Mouse (Mus musculus): ENCODE measurements around the gene Mmp19. TPM values are rescaled to one million over a fixed set of nuclear protein-coding genes. Genes with fewer than 3 reads are reported as not detected.

The Mmp19 gene
- polyA plus RNA-seq, 1 experiment from 2014 or later, result 0.55 TPM

- 0% methylated on average over 28 of the region's 28 CpGs for WGBS
- no peaks in the 10 kb centered on the region for H3K9me3 ChIP-seq (replicated peaks; ENCODE audit: low read length)
- ATAC-seq (replicated peaks; ENCODE audit: low FRiP score, low read depth), result peak; percentile 52
- peak within 1 kb of the TSS; percentile 74 for H3K4me3 ChIP-seq (replicated peaks; ENCODE audit: low read depth, low read length)
- peak within 1 kb of the TSS; percentile 72 for H3K4me2 ChIP-seq (ENCODE audit: low read length)
- peak within 1 kb of the TSS; percentile 85 for H3K9ac ChIP-seq (ENCODE audit: low read depth, low read length)
- H3K27ac ChIP-seq, result peak within 1 kb of the TSS; percentile 98
- TF ChIP-seq CTCF (IDR thresholded peaks at IDR 0.05; ENCODE audit: low read depth), result no peak
- H3K4me1 ChIP-seq (replicated peaks; ENCODE audit: insufficient read depth, low read length), result peaks cover 33% of the 10 kb centered on the region
- peaks cover 10% of the 10 kb centered on the region; the same call in 1 of the 2 replicates for H3K36me3 ChIP-seq (ENCODE audit: insufficient read depth, low read length)
- peak; percentile 91 for DNase-seq (ENCODE audit: low spot score)
- H3K27me3 ChIP-seq (ENCODE audit: insufficient read depth, low read length), result no peaks in the 10 kb centered on the region
Measured at GRCm38 (mm10) chr10:128804271-128805091, 13.8 kb downstream of the Mmp19 start, which contains the start of gene Tmem198b. Gene Tmem198b (minus strand): TSS chr10:128804370.

DNA sequence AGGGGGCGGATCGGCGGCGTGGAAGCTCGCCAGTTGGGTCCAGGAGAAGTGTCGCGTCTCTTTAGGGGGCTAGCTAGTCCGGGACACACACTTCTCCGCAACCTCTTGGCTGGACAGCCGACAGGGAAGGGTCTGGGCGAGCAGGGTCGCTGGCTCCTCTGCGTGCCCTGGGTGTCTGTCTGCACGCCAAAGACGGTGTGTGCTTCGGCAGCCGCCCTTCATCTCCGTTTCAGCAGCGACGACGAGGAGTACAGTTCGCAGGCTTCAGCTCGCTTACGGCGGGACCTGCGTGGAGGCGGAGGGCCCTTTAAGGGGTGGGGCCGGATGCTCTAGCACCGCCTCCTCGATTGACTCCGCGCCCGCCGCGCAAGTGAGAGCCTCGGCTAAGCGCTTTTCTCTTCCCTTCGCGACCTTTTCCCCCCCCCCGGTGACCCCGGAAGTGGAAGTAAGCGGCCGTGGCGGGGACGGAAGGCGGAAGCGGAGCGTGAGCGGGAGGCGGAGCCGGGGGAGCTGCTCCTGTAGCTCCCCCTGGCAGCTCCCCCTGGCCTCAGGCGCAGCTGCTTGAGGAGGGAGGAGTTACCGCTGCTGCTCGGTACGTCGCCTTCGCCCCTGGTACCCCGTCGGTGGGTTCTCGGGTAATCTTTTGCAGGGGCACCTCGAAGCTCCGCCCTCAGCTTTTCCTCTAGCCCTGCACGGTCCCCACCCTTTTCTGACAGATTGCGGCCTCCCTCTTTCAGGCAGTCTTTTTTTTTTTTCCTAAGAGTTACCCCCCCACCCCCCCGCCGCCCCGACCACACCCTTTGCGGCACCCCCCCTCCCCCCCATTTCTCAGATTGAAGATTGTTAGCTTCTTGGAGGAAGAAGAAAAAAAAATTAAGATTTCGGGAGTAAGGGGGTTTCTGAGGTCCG is 14.6 kb downstream of the Mmp19 start:
- Histone ChIP-seq H3K4me1 (replicated peaks; ENCODE audit: insufficient read depth, low read length) (peaks cover 33% of the 10 kb centered on the region), H3K9ac (ENCODE audit: low read depth, low read length) (peak overlapping the region; percentile 85), H3K4me3 (replicated peaks; ENCODE audit: low read depth, low read length) (peak overlapping the region; percentile 74), H3K27me3 (ENCODE audit: insufficient read depth, low read length) (no peaks in the 10 kb centered on the region), H3K4me2 (ENCODE audit: low read length) (peak overlapping the region; percentile 72), H3K36me3 (ENCODE audit: insufficient read depth, low read length) (peaks cover 10% of the 10 kb centered on the region; the same call in 1 of the 2 replicates), H3K27ac (peak overlapping the region; percentile 98), H3K9me3 (replicated peaks; ENCODE audit: low read length) (no peaks in the 10 kb centered on the region)
- WGBS, result 1% methylated on average over 69 of the region's 70 CpGs
- DNase-seq (ENCODE audit: low spot score) (peak; percentile 99), ATAC-seq (replicated peaks; ENCODE audit: low FRiP score, low read depth) (peak; percentile 93)
- TF ChIP-seq CTCF (IDR thresholded peaks at IDR 0.05; ENCODE audit: low read depth), result peak; percentile 49

DNA sequence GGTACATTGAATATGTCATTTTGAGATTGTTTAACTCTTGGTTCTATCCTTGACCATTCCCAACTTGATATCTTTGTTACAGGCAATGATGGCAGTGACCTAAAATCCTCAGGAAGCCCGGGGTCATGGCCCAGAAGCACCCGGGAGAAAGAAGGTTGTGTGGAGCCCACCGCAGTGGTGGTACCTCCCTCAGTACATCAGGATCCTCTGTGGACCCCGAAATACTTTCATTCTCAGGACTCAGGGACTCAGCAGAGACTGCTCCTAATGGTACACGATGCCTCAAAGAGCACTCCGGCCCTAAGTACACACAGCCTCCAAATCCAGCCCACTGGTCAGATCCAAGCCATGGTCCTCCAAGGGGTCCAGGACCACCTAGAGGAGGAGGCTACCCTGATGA is 15.4 kb downstream of the Mmp19 start:
- ATAC-seq (replicated peaks; ENCODE audit: low FRiP score, low read depth) (no peak), DNase-seq (ENCODE audit: low spot score) (no peak)
- no peaks in the 10 kb centered on the region for H3K9me3 ChIP-seq (replicated peaks; ENCODE audit: low read length)
- H3K27ac ChIP-seq, result no peak overlapping the region
- TF ChIP-seq CTCF (IDR thresholded peaks at IDR 0.05; ENCODE audit: low read depth), result no peak
- peaks cover 6% of the 10 kb centered on the region; the same call in 1 of the 2 replicates for H3K36me3 ChIP-seq (ENCODE audit: insufficient read depth, low read length)
- peak overlapping the region; percentile 74 for H3K4me3 ChIP-seq (replicated peaks; ENCODE audit: low read depth, low read length)
- peak overlapping the region; percentile 72 for H3K4me2 ChIP-seq (ENCODE audit: low read length)
- H3K27me3 ChIP-seq (ENCODE audit: insufficient read depth, low read length), result no peaks in the 10 kb centered on the region
- peak overlapping the region; percentile 85 for H3K9ac ChIP-seq (ENCODE audit: low read depth, low read length)
- WGBS, result 41% methylated on average over 6 of the region's 6 CpGs
- H3K4me1 ChIP-seq (replicated peaks; ENCODE audit: insufficient read depth, low read length), result peaks cover 33% of the 10 kb centered on the region

GRCm38 (mm10) chr10:128807018-128807417 is 16.3 kb downstream of the Mmp19 start:
- peak overlapping the region; percentile 74 for H3K4me3 ChIP-seq (replicated peaks; ENCODE audit: low read depth, low read length)
- no peak for DNase-seq (ENCODE audit: low spot score)
- ATAC-seq (replicated peaks; ENCODE audit: low FRiP score, low read depth), result no peak
- H3K9ac ChIP-seq (ENCODE audit: low read depth, low read length), result 0 out of 2 replicates have a peak overlapping the region, but pooled peaks have one; percentile 23
- 84% methylated on average over 8 of the region's 8 CpGs for WGBS
- peak overlapping the region; percentile 72 for H3K4me2 ChIP-seq (ENCODE audit: low read length)
- no peaks in the 10 kb centered on the region; the same call in 1 of the 2 replicates for H3K36me3 ChIP-seq (ENCODE audit: insufficient read depth, low read length)
- no peaks in the 10 kb centered on the region for H3K27me3 ChIP-seq (ENCODE audit: insufficient read depth, low read length)
- H3K4me1 ChIP-seq (replicated peaks; ENCODE audit: insufficient read depth, low read length), result peaks cover 33% of the 10 kb centered on the region
- no peaks in the 10 kb centered on the region for H3K9me3 ChIP-seq (replicated peaks; ENCODE audit: low read length)
- no peak for TF ChIP-seq CTCF (IDR thresholded peaks at IDR 0.05; ENCODE audit: low read depth)
- no peak overlapping the region for H3K27ac ChIP-seq

DNA sequence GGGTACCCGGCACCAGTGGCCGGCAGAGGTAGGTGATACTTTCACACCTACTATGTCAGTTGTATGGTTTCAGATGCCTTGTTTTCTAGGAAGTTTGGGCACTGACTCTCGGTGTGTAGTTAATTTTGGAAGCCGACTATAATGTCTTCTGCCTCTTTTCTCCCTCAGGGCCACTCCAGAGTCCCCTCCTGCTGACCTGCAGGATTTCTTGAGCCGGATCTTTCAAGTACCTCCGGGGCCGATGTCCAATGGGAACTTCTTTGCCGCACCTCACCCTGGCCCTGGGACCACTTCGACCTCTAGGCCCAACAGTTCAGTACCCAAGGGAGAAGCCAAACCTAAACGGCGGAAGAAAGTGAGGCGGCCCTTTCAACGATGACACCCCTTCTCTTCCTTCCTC is 26.3 kb downstream of the Mmp19 start, which contains the start of gene Sarnp:
Gene Sarnp, plus strand, starts transcription at position 301 of the 400 bp plus-strand sequence.
- H3K9ac ChIP-seq (ENCODE audit: low read depth, low read length), result no peak within 1 kb of the TSS
- no peak within 1 kb of the TSS for H3K4me2 ChIP-seq (ENCODE audit: low read length)
- H3K9me3 ChIP-seq (replicated peaks; ENCODE audit: low read length), result no peaks in the 10 kb centered on the region
- WGBS, result 86% methylated on average over 13 of the region's 13 CpGs
- DNase-seq (ENCODE audit: low spot score), result no peak
- TF ChIP-seq CTCF (IDR thresholded peaks at IDR 0.05; ENCODE audit: low read depth), result no peak
- H3K4me3 ChIP-seq (replicated peaks; ENCODE audit: low read depth, low read length), result no peak within 1 kb of the TSS
- H3K27ac ChIP-seq, result no peak within 1 kb of the TSS
- H3K4me1 ChIP-seq (replicated peaks; ENCODE audit: insufficient read depth, low read length), result no peaks in the 10 kb centered on the region
- no peak for ATAC-seq (replicated peaks; ENCODE audit: low FRiP score, low read depth)
- H3K27me3 ChIP-seq (ENCODE audit: insufficient read depth, low read length), result no peaks in the 10 kb centered on the region
- H3K36me3 ChIP-seq (ENCODE audit: insufficient read depth, low read length), result peaks cover 45% of the 10 kb centered on the region

DNA sequence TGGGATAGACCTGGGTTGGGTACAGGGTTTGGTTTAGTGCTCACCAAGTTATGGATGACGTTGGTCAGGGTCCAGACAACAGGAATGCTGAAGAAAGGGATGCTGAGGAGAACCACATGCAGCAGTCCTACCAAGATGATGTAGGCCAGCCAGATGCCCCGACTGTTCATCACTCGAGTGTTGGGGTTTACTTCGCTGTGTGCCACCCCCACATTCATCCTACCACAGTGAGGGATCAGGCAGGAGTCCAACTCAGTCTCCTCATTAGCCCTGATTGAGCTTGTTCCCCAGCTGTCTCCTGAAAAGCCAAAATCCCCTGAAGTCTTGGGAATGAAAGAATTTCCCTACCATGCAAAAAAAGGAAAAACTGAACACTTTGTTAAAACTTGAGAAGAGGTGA is 29.5 kb downstream of the Mmp19 start:
- H3K9me3 ChIP-seq (replicated peaks; ENCODE audit: low read length), result no peaks in the 10 kb centered on the region
- no peak overlapping the region for H3K27ac ChIP-seq
- ATAC-seq (replicated peaks; ENCODE audit: low FRiP score, low read depth) (no peak), DNase-seq (ENCODE audit: low spot score) (no peak)
- H3K27me3 ChIP-seq (ENCODE audit: insufficient read depth, low read length), result no peaks in the 10 kb centered on the region
- WGBS, result 85% methylated on average over 4 of the region's 4 CpGs
- TF ChIP-seq CTCF (IDR thresholded peaks at IDR 0.05; ENCODE audit: low read depth), result no peak
- H3K4me1 ChIP-seq (replicated peaks; ENCODE audit: insufficient read depth, low read length), result peaks cover 4% of the 10 kb centered on the region; the same call in 1 of the 2 replicates
- H3K36me3 ChIP-seq (ENCODE audit: insufficient read depth, low read length), result peaks cover 29% of the 10 kb centered on the region
- no peak overlapping the region for H3K4me3 ChIP-seq (replicated peaks; ENCODE audit: low read depth, low read length)
- H3K9ac ChIP-seq (ENCODE audit: low read depth, low read length), result no peak overlapping the region
- no peak overlapping the region for H3K4me2 ChIP-seq (ENCODE audit: low read length)
